Mouse (Mus musculus) embryo, embryonic 10 days (tissue): Measurements from ENCODE around the gene Dydc2.

Source experiments
- DNase-seq: peaks from one replicate; pipeline ENCODE4 v3.0.0-alpha.2; 2015; ENCODE audit warnings: low spot score

Dydc2 gene

DNA sequence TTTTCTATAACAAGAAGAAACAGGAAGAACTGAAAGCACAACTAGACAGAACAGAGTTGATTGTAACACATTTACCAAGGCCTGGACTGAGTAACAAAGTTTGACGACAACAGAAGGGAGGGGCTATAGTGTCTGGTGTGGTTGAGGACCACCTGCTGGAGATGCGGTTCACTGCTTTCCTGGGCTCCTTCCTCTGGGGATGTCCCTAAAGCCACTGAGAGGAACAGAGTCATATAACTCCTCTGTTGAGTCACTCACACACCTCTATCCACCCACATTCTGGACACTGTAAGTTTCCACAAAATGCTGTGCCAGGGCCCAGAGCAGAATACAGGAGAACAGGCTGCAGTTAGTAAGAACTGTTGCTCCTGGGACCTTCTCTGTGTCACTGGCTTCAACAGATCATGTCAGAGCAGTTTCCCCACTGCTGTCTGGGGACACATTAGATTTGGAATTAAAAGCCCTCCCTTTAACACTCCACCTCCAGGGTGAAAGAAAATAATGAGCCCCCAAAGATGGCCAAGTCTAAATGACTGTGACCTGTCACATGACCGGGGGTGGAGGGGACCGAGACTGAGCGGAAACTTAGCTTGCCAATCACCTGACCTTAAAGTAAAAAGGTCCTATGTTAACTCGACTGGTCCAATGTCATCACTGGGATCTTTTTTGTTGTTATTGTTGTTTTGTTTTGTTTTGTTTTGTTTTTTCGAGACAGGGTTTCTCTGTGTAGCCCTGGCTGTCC, 68.9 kb downstream of the Dydc2 start:
- no peak for DNase-seq
